Comparison of ENCODE assay signal across 13 mouse cellular contexts in genomic region chr6:92004137-92004805, GRCm38 (mm10). TPM values are rescaled to one million over a fixed set of nuclear protein-coding genes. Genes with fewer than 3 reads are reported as not detected.
DNase-seq lines count a peak whose midpoint lies in the region; ATAC-seq and TF ChIP-seq lines count a peak whose summit lies in the region.
"Had no signal": no experiment of that assay in that cellular context is flagged by ENCODE, and none has a peak within 500 bp of the region (broad histone marks: within the 10 kb centered on the region; RNA-seq: fewer than 3 reads in every experiment).

No protein-coding gene starts in this region.

- peak overlapping the region; percentile 13; the same call in 1 of the 2 replicates for H3K9ac ChIP-seq in ES-E14 (ENCODE audit: insufficient read depth, low read depth, low read length, poor library complexity, severe bottlenecking)
- no peak overlapping the region for H3K9ac ChIP-seq in embryonic facial prominence, embryonic 11.5 days (replicated peaks; ENCODE audit: low read length)
- H3K9ac ChIP-seq in hindbrain, embryonic 11.5 days (ENCODE audit: low read depth, low read length) = no peak overlapping the region
- no peak overlapping the region for H3K9ac ChIP-seq in midbrain, embryonic 14.5 days (replicated peaks; ENCODE audit: low read length)
- H3K9ac ChIP-seq: heart, embryonic 15.5 days; liver, embryonic 15.5 days had no signal

- in situ Hi-C loops in ES-E14 (cut with MboI; ENCODE audit: low sequenced_read_pairs in 2 of 2, unreplicated experiment in 2 of 2) = no loop called here

- 18% methylated on average over 6 of the region's 6 CpGs for WGBS in embryonic facial prominence, embryonic 11.5 days
- 13% methylated on average over 6 of the region's 6 CpGs for WGBS in hindbrain, embryonic 11.5 days
- WGBS in midbrain, embryonic 14.5 days = 7% methylated on average over 6 of the region's 6 CpGs

- no peaks in the 10 kb centered on the region for H3K9me3 ChIP-seq in ES-E14 (ENCODE audit: control insufficient read depth, insufficient read depth, low read depth, low read length)
- H3K9me3 ChIP-seq in embryonic facial prominence, embryonic 11.5 days (replicated peaks; ENCODE audit: control insufficient read depth, low read length) = no peaks in the 10 kb centered on the region
- H3K9me3 ChIP-seq in hindbrain, embryonic 11.5 days (ENCODE audit: control insufficient read depth, low read length) = no peaks in the 10 kb centered on the region
- no peaks in the 10 kb centered on the region for H3K9me3 ChIP-seq in midbrain, embryonic 14.5 days (ENCODE audit: control insufficient read depth, low read length)
- H3K9me3 ChIP-seq: heart, embryonic 15.5 days; liver, embryonic 15.5 days had no signal

- peaks cover 8 to 27% of the 10 kb centered on the region in 2 experiments; a peak in 2 of 4 replicates for H3K4me1 ChIP-seq in ES-E14 (ENCODE audit: control insufficient read depth in 2 of 2, insufficient read depth in 2 of 2, low read length in 2 of 2, poor library complexity in 1 of 2)
- peaks cover 4% of the 10 kb centered on the region; the same call in 1 of the 2 replicates for H3K4me1 ChIP-seq in embryonic facial prominence, embryonic 11.5 days (ENCODE audit: control insufficient read depth, insufficient read depth, low read length)
- peaks cover 9% of the 10 kb centered on the region; the same call in 1 of the 2 replicates for H3K4me1 ChIP-seq in hindbrain, embryonic 11.5 days (replicated peaks; ENCODE audit: control insufficient read depth, insufficient read depth, low read length)
- peaks cover 17% of the 10 kb centered on the region for H3K4me1 ChIP-seq in midbrain, embryonic 14.5 days (ENCODE audit: control insufficient read depth, insufficient read depth, low read length)
- H3K4me1 ChIP-seq: liver, embryonic 15.5 days had no signal

- no peaks in the 10 kb centered on the region for H3K36me3 ChIP-seq in ES-E14 (ENCODE audit: control insufficient read depth, insufficient read depth, low read length, poor library complexity, severe bottlenecking)
- H3K36me3 ChIP-seq in embryonic facial prominence, embryonic 11.5 days (replicated peaks; ENCODE audit: control insufficient read depth, insufficient read depth, low read depth, low read length) = no peaks in the 10 kb centered on the region
- H3K36me3 ChIP-seq in hindbrain, embryonic 11.5 days (ENCODE audit: control insufficient read depth, insufficient read depth, low read length) = no peaks in the 10 kb centered on the region
- no peaks in the 10 kb centered on the region for H3K36me3 ChIP-seq in midbrain, embryonic 14.5 days (ENCODE audit: control insufficient read depth, insufficient read depth, low read length)
- H3K36me3 ChIP-seq: heart, embryonic 15.5 days; liver, embryonic 15.5 days had no signal

- H3K4me3 ChIP-seq in ES-E14 (ENCODE audit: insufficient read depth in 1 of 2, low read depth in 1 of 2, low read length in 2 of 2, poor library complexity in 1 of 2, severe bottlenecking in 1 of 2) = no peak overlapping the region
- no peak overlapping the region for H3K4me3 ChIP-seq in embryonic facial prominence, embryonic 11.5 days (ENCODE audit: low read depth, low read length)
- no peak overlapping the region for H3K4me3 ChIP-seq in hindbrain, embryonic 11.5 days (ENCODE audit: low read depth, low read length)
- H3K4me3 ChIP-seq in midbrain, embryonic 14.5 days (replicated peaks; ENCODE audit: low read depth, low read length) = no peak overlapping the region
- H3K4me3 ChIP-seq: heart, embryonic 15.5 days; liver, embryonic 15.5 days had no signal

- no peak overlapping the region for H3K27ac ChIP-seq in ES-E14 (ENCODE audit: insufficient read depth, low read depth, low read length, poor library complexity, severe bottlenecking)
- no peak overlapping the region for H3K27ac ChIP-seq in embryonic facial prominence, embryonic 11.5 days (replicated peaks; ENCODE audit: low read depth, low read length)
- H3K27ac ChIP-seq in hindbrain, embryonic 11.5 days (ENCODE audit: low read depth, low read length) = peak overlapping the region; percentile 51; the same call in 1 of the 2 replicates
- peak overlapping the region; percentile 56 for H3K27ac ChIP-seq in midbrain, embryonic 14.5 days (replicated peaks; ENCODE audit: low read depth, low read length)
- H3K27ac ChIP-seq: heart, embryonic 15.5 days; liver, embryonic 15.5 days had no signal

- no peak overlapping the region for H3K4me2 ChIP-seq in embryonic facial prominence, embryonic 11.5 days (ENCODE audit: low read depth, low read length)
- H3K4me2 ChIP-seq in hindbrain, embryonic 11.5 days (replicated peaks; ENCODE audit: low read depth, low read length) = no peak overlapping the region
- H3K4me2 ChIP-seq in midbrain, embryonic 14.5 days (ENCODE audit: low read length) = no peak overlapping the region
- H3K4me2 ChIP-seq: heart, embryonic 15.5 days; liver, embryonic 15.5 days had no signal

- H3K27me3 ChIP-seq in embryonic facial prominence, embryonic 11.5 days (ENCODE audit: control insufficient read depth, insufficient read depth, low read length) = no peaks in the 10 kb centered on the region
- no peaks in the 10 kb centered on the region; the same call in 1 of the 2 replicates for H3K27me3 ChIP-seq in hindbrain, embryonic 11.5 days (ENCODE audit: control insufficient read depth, insufficient read depth, low read length)
- H3K27me3 ChIP-seq in midbrain, embryonic 14.5 days (ENCODE audit: control insufficient read depth, insufficient read depth, low read length) = no peaks in the 10 kb centered on the region
- H3K27me3 ChIP-seq: heart, embryonic 15.5 days; liver, embryonic 15.5 days had no signal

- ATAC-seq in embryonic facial prominence, embryonic 11.5 days (replicated peaks; ENCODE audit: insufficient number of reproducible peaks, low FRiP score, low TSS enrichment, low read depth) = peak; percentile 60
- ATAC-seq in hindbrain, embryonic 11.5 days (ENCODE audit: low FRiP score) = peak; percentile 72
- ATAC-seq in midbrain, embryonic 14.5 days (ENCODE audit: low FRiP score, low TSS enrichment) = peak; percentile 77; the same call in 1 of the 2 replicates

- no peak for DNase-seq in ES-E14 (ENCODE audit: low read depth, low spot score)
- DNase-seq in embryonic facial prominence, embryonic 11.5 days (ENCODE audit: low spot score) = peak; percentile 45
- peak; percentile 64 for DNase-seq in hindbrain, embryonic 11.5 days (ENCODE audit: low spot score)
- peak; percentile 69 for DNase-seq in midbrain, embryonic 14.5 days
- DNase-seq in lung, postnatal 4 days = no peak
- no peak for DNase-seq in urinary bladder, postnatal 10 days (ENCODE audit: low spot score)
- DNase-seq in layer of hippocampus, adult 9-10 months (ENCODE audit: low spot score) = no peak
- DNase-seq in cerebellum, adult 11-12 months = no peak
- DNase-seq: gastrocnemius, postnatal 36 days; kidney, adult 9 months; layer of hippocampus, postnatal 36 days had no signal

TF ChIP-seq in ES-E14, 5 proteins besides CTCF, POLR2A, EP300 and RAD21:
- TF ChIP-seq ZC3H11A (IDR thresholded peaks at IDR 0.05; ENCODE audit: borderline replicate concordance, low read depth, low read length) (no peak), MAFK (IDR thresholded peaks at IDR 0.05; ENCODE audit: insufficient read depth, low read depth, low read length) (no peak), ZNF384 (IDR thresholded peaks at IDR 0.05; ENCODE audit: low read depth, low read length) (no peak), CHD2 (IDR thresholded peaks at IDR 0.05; ENCODE audit: low read depth, low read length) (no peak), HCFC1 (IDR thresholded peaks at IDR 0.05; ENCODE audit: borderline replicate concordance, insufficient read depth, low read length) (no peak)

RNA-seq across cellular contexts. Expression of gene Fgd5, which starts 25.6 kb away (rescaled TPM):
- 2.5 and 5.8 TPM in 2 replicates for total RNA-seq in ES-E14 (2012; rRNA removed)
- 3.8 and 4.8 TPM in 2 replicates for polyA plus RNA-seq in embryonic facial prominence, embryonic 11.5 days (2014; fragmentation: Nextera tagmentation; extraction: Ambion mirVana)
- polyA plus RNA-seq in hindbrain, embryonic 11.5 days (2014; fragmentation: Nextera tagmentation; extraction: Ambion mirVana) = 5.8 and 6.5 TPM in 2 replicates
- polyA plus RNA-seq in midbrain, embryonic 14.5 days (2014; fragmentation: Nextera tagmentation; extraction: Ambion mirVana) = 6.0 and 7.2 TPM in 2 replicates

Comparison
In these comparisons a context has a peak if more than half of its experiments do, and no peak if none do; other contexts are left out.
1. DNase-seq: peak in embryonic facial prominence, embryonic 11.5 days (single experiment), hindbrain, embryonic 11.5 days (single experiment) and midbrain, embryonic 14.5 days (single experiment); none in ES-E14 (single experiment), lung, postnatal 4 days (0 of 2), urinary bladder, postnatal 10 days (single experiment), layer of hippocampus, adult 9-10 months (single experiment) and cerebellum, adult 11-12 months (single experiment).
2. H3K27ac ChIP-seq: peak in hindbrain, embryonic 11.5 days (single experiment) and midbrain, embryonic 14.5 days (single experiment); none in ES-E14 (single experiment) and embryonic facial prominence, embryonic 11.5 days (single experiment).
3. Peak in every context shown above with its lines, with median percentiles within 50 percentile points of each other: ATAC-seq.